ENCODE assay signal across 8 mouse cellular contexts in the genomic region with DNA sequence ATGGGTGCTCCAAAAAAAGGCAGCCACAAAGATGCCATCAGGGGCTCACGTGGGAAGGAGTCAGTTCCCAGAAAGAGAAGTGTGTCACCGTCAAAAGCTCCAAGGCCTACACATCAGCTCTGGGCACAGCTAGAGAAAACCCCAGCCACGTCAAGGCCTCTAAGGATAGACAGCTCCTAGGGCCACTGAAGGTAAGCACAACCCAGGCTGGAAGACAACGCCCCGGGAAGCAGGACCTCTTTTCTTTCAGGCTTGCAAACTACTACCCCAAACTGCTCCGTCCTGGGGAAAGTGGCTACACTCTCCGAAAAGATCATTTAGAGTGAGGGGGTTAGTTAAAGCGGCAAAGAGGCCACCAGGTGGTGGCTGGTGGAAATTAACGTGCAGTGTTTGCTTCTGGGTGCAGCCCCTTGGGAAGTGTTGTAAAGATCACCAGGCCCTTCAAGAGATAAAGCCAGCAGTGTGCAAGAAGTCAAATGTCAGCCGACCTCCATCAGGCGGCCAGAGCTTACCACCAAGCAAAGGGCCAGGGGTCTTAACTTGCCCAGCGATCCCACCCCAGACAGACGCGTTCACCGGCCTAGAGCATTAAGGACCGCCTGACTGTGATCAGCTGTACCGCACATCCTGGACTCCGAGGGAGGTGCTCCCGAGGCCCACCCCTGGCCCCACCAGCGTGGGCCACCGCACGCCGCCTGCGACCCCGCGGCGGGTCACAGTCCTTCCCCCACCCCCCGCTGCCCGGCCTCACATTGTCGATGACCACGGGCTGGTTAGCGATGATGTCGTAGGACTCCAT. TPM values are rescaled to one million over a fixed set of nuclear protein-coding genes. Genes with fewer than 3 reads are reported as not detected.
DNase-seq lines count a peak whose midpoint lies in the region; ATAC-seq lines count a peak whose summit lies in the region.

No protein-coding gene starts in this region.

- DNase-seq in heart, adult 11 months = peak; percentile 94
- DNase-seq in heart, postnatal 25 days (ENCODE audit: low spot score) = no peak
- DNase-seq in R1 (ENCODE audit: low read depth, low spot score) = peak; percentile 64
- no peak for DNase-seq in embryonic facial prominence, embryonic 10.5 days (ENCODE audit: low spot score)
- DNase-seq in heart, postnatal 10 days = peak; percentile 41 to 59
- peak; percentile 47 to 66 for DNase-seq in kidney, postnatal 4 days
- DNase-seq in splenic B cell, adult 2 months (ENCODE audit: low read depth, low spot score) = peak; percentile 63

- H3K27ac ChIP-seq in embryonic facial prominence, embryonic 10.5 days (replicated peaks) = peak overlapping the region; percentile 94

- intact Hi-C loops in heart, postnatal 25 days (cut with DNase I) = loop anchor here (1.0 to 10.0 kb wide), 2 partner anchors 17 to 344 kb away; partner anchors contain the start of gene Kansl3
- intact Hi-C loops in heart, postnatal 10 days (cut with DNase I) = loop anchor here (2.0 kb wide), 1 partner anchor 16 kb away; no protein-coding TSS in a partner anchor

- H3K36me3 ChIP-seq in embryonic facial prominence, embryonic 10.5 days (replicated peaks) = peaks cover 39% of the 10 kb centered on the region
- H3K36me3 ChIP-seq in splenic B cell, adult 2 months (ENCODE audit: control insufficient read depth, insufficient read depth, low read length, poor library complexity, severe bottlenecking) = no peaks in the 10 kb centered on the region; the same call in 1 of the 2 replicates

- H3K4me1 ChIP-seq in embryonic facial prominence, embryonic 10.5 days = peaks cover 17% of the 10 kb centered on the region

- H3K9me3 ChIP-seq in embryonic facial prominence, embryonic 10.5 days = no peaks in the 10 kb centered on the region

- ATAC-seq in megakaryocyte, adult 5-6 weeks (ENCODE audit: poor library complexity, severe bottlenecking) = peak; percentile 33

- H3K4me3 ChIP-seq in embryonic facial prominence, embryonic 10.5 days = peak overlapping the region; percentile 88

- no peaks in the 10 kb centered on the region for H3K27me3 ChIP-seq in embryonic facial prominence, embryonic 10.5 days (replicated peaks; ENCODE audit: low read depth, poor library complexity, severe bottlenecking)
- no peaks in the 10 kb centered on the region for H3K27me3 ChIP-seq in splenic B cell, adult 2 months (ENCODE audit: control insufficient read depth, insufficient read depth, low read length, poor library complexity, severe bottlenecking)

- WGBS in embryonic facial prominence, embryonic 10.5 days = 1% methylated on average over 33 of the region's 33 CpGs

RNA-seq across cellular contexts. Expression of gene 4933424G06Rik, which starts 0.7 kb away (rescaled TPM):
- total RNA-seq in heart, postnatal 25 days (2021) = not detected
- polyA plus RNA-seq in embryonic facial prominence, embryonic 10.5 days (2016; fragmentation: Nextera tagmentation; extraction: Ambion mirVana) = not detected in 2 replicates
- total RNA-seq in heart, postnatal 10 days (2021) = not detected
- 0.33 TPM in 1 of 2 replicates, not detected in the other for total RNA-seq in megakaryocyte, adult 5-6 weeks (2015)
- total RNA-seq in megakaryocyte, adult 5-6 weeks (2017) = not detected in 2 replicates

RNA-seq across cellular contexts. Expression of gene Actr1b, which starts 5.0 kb away (rescaled TPM):
- 100 to 1,000 TPM; 104 to 107 TPM for total RNA-seq in heart, postnatal 25 days (2021)
- 137 and 141 TPM in 2 replicates for polyA plus RNA-seq in embryonic facial prominence, embryonic 10.5 days (2016; fragmentation: Nextera tagmentation; extraction: Ambion mirVana)
- total RNA-seq in heart, postnatal 10 days (2021) = 100 to 1,000 TPM; 118 to 127 TPM
- total RNA-seq in megakaryocyte, adult 5-6 weeks (2015) = 14.0 and 17.4 TPM in 2 replicates
- total RNA-seq in megakaryocyte, adult 5-6 weeks (2017) = 34.7 and 37.7 TPM in 2 replicates

RNA-seq across cellular contexts. Expression of gene Cox5b, which starts 18.0 kb away (rescaled TPM):
- total RNA-seq in heart, postnatal 25 days (2021) = 1,000 to 10,000 TPM; 2,198 to 2,230 TPM
- polyA plus RNA-seq in embryonic facial prominence, embryonic 10.5 days (2016; fragmentation: Nextera tagmentation; extraction: Ambion mirVana) = 515 and 522 TPM in 2 replicates
- total RNA-seq in heart, postnatal 10 days (2021) = 1,000 to 10,000 TPM; 2,031 to 2,046 TPM
- total RNA-seq in megakaryocyte, adult 5-6 weeks (2015) = 370 and 491 TPM in 2 replicates
- total RNA-seq in megakaryocyte, adult 5-6 weeks (2017) = 820 and 835 TPM in 2 replicates

RNA-seq across cellular contexts. Expression of gene Fam178b, which starts 26.3 kb away (rescaled TPM):
- total RNA-seq in heart, postnatal 25 days (2021) = under 1 TPM in 1 of 2 experiments, not detected in 1; 0.83 TPM
- polyA plus RNA-seq in embryonic facial prominence, embryonic 10.5 days (2016; fragmentation: Nextera tagmentation; extraction: Ambion mirVana) = 0.57 and 0.65 TPM in 2 replicates
- total RNA-seq in heart, postnatal 10 days (2021) = 1 to 10 TPM in 1 of 2 experiments, under 1 TPM in 1; 0.60 to 1.2 TPM
- total RNA-seq in megakaryocyte, adult 5-6 weeks (2015) = 0.62 TPM in 1 of 2 replicates, not detected in the other
- not detected in 2 replicates for total RNA-seq in megakaryocyte, adult 5-6 weeks (2017)

RNA-seq across cellular contexts. Expression of gene Zap70, which starts 52.3 kb away (rescaled TPM):
- total RNA-seq in heart, postnatal 25 days (2021) = under 1 TPM; 0.18 to 0.53 TPM
- 0.24 and 0.31 TPM in 2 replicates for polyA plus RNA-seq in embryonic facial prominence, embryonic 10.5 days (2016; fragmentation: Nextera tagmentation; extraction: Ambion mirVana)
- under 1 TPM; 0.27 to 0.57 TPM for total RNA-seq in heart, postnatal 10 days (2021)
- 0.71 and 1.7 TPM in 2 replicates for total RNA-seq in megakaryocyte, adult 5-6 weeks (2015)
- total RNA-seq in megakaryocyte, adult 5-6 weeks (2017) = 0.77 and 1.5 TPM in 2 replicates

Comparison
In these comparisons a context has a peak if more than half of its experiments do, and no peak if none do; other contexts are left out.
1. DNase-seq: peak in heart, adult 11 months (single experiment), R1 (single experiment), heart, postnatal 10 days (2 of 2), kidney, postnatal 4 days (2 of 2) and splenic B cell, adult 2 months (single experiment); none in heart, postnatal 25 days (single experiment) and embryonic facial prominence, embryonic 10.5 days (single experiment).